Mouse (Mus musculus) heart, embryonic 16.5 days (tissue): ENCODE results near the gene Guk1. TPM values are rescaled to one million over a fixed set of nuclear protein-coding genes. Genes with fewer than 3 reads are reported as not detected.
"Not testable (repeated sequence)": the region's sequence is repeated elsewhere in the genome, so short reads cannot be mapped to it uniquely, and the experiment has no call there.

Experiments used
- ATAC-seq: fragments of 200-750 bp; cut with Nextera tagmentation; replicated peaks from 2 replicates; pipeline ENCODE4 v1.8.0; 2017; ENCODE audit warnings: moderate number of reproducible peaks; ENCODE audit not compliant: insufficient read depth, low FRiP score; ENCODE audit errors: extremely low read depth
- H3K27ac ChIP-seq: fragments of 300-500 bp; sonication (generic); 2 replicates; pipeline ENCODE4 v1.5.1; 2014; ENCODE audit warnings: mild to moderate bottlenecking, low read length, control low read depth, moderate library complexity
- H3K27me3 ChIP-seq: fragments of 300-500 bp; sonication (generic); 2 replicates; pipeline ENCODE4 v1.6.1; 2014; ENCODE audit warnings: low read length, mixed read lengths; ENCODE audit not compliant: control insufficient read depth, insufficient read depth
- H3K36me3 ChIP-seq: fragments of 300-500 bp; sonication (generic); 2 replicates; pipeline ENCODE4 v1.6.1; 2014; ENCODE audit not compliant: control insufficient read depth, insufficient read depth
- H3K4me1 ChIP-seq: fragments of 300-500 bp; sonication (generic); 2 replicates; pipeline ENCODE4 v1.6.1; 2014; ENCODE audit warnings: low read length, mixed read lengths; ENCODE audit not compliant: control insufficient read depth, insufficient read depth
- H3K4me2 ChIP-seq: fragments of 300-500 bp; sonication (generic); 2 replicates; pipeline ENCODE4 v1.6.1; 2014; ENCODE audit warnings: low read depth, mild to moderate bottlenecking, control low read depth, low read length
- H3K4me3 ChIP-seq: fragments of 300-500 bp; sonication (generic); 2 replicates; pipeline ENCODE4 v1.5.1; 2014; ENCODE audit warnings: mild to moderate bottlenecking, control low read depth, low read length
- H3K9ac ChIP-seq: fragments of 300-500 bp; sonication (generic); 2 replicates; pipeline ENCODE4 v1.6.1; 2014; ENCODE audit warnings: low read length, control low read depth
- H3K9me3 ChIP-seq: fragments of 300-500 bp; sonication (generic); replicated peaks from 2 replicates; pipeline ENCODE4 v1.6.1; 2016; ENCODE audit warnings: low read length; ENCODE audit not compliant: control insufficient read depth
- WGBS: fragments of 180-500 bp; shearing (Covaris S2); extraction: QIAGEN DNeasy Blood & Tissue Kit; methylation state at CpG from one replicate; pipeline ENCODE4 v1.1.7; 2014; 5-methylcytosine and 5-hydroxymethylcytosine counted together
- polyA plus RNA-seq: library from polyadenylated mRNA; unstranded; fragments of >200 nt; fragmentation: Nextera tagmentation; extraction: Ambion mirVana; gene quantifications from 2 replicates; pipeline ENCODE4 v1.2.1, GENCODE M21; 2015

Guk1 gene
- polyA plus RNA-seq, 1 experiment from 2014 or later, result 130 TPM

DNA sequence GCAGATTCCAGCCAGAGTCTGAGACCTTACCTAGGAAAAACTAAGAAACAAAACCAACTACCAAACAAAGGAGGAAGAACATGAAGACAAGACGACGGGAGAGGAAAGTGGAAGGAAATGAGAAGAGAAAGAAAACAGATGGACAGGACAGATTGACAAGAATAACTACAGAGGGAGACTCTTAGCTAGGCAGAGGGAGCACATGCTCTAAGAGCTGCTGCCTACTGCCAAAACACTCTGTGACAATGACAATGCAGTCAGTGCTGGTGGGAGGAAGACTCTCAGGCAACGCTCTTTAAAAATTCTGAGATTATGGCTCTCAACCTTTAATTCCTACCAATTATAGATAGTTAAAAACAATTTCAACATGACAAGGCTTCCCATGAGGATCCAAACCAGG, 24.9 kb upstream of the Guk1 start:
- 59% methylated on average over 3 of the region's 3 CpGs for WGBS
- Histone ChIP-seq H3K4me1 (peaks cover 45% of the 10 kb centered on the region), H3K9ac (no peak overlapping the region), H3K4me3 (no peak overlapping the region), H3K9me3 (no peaks in the 10 kb centered on the region), H3K4me2 (no peak overlapping the region), H3K27ac (no peak overlapping the region), H3K27me3 (no peaks in the 10 kb centered on the region), H3K36me3 (peaks cover 17% of the 10 kb centered on the region)
- ATAC-seq, result no peak

DNA sequence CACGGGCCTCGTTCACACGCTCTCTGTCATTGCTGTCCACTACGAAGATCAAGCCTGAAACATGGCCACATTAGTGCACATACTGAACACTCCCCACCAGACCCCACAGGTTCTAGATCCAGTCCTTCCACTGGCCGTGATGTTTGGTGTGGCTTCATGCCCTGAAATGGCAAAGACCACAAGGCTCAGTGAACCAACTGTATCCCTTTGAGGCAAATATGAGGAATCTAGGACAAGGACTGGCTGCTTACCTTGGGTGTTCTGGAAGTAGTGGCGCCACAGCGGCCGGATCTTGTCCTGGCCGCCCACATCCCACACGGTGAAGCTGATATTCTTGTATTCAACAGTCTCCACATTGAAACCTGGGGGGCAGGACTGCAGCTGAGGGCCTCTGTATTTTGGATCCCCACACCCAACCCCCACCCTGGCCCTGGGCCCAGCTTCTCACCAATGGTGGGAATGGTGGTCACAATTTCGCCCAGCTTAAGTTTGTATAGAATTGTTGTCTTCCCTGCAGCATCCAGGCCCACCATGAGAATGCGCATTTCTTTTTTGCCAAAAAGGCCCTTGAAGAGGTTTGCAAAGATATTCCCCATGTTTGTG, 21.0 kb upstream of the Guk1 start:
- Histone ChIP-seq H3K4me1 (peaks cover 33% of the 10 kb centered on the region), H3K27me3 (no peaks in the 10 kb centered on the region), H3K9me3 (no peaks in the 10 kb centered on the region), H3K9ac (no peak overlapping the region), H3K4me2 (no peak overlapping the region), H3K36me3 (peaks cover 27% of the 10 kb centered on the region), H3K4me3 (no peak overlapping the region), H3K27ac (no peak overlapping the region)
- no peak for ATAC-seq
- 87% methylated on average over 12 of the region's 12 CpGs for WGBS

DNA sequence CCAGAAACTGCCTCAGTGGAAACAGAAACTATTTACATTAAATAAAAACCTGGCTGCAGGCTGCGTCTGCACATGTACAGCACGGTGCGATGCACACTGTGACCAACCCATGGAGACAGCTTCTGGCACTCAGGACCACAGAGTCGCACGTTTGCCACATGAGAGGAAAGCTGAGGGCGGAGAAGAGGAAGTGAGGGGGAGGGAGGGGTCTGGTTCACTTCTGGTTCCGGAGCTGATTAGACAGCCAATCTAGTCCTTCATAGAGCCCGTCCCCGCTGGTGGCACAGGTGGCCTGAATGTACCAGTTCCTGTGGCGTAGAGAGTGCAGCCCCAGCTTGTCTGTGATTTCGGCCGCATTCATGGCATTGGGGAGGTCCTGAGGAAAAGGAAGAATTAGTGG, 20.3 kb upstream of the Guk1 start:
- H3K27ac ChIP-seq, H3K4me2 ChIP-seq, ATAC-seq, H3K4me3 ChIP-seq, H3K9me3 ChIP-seq, H3K9ac ChIP-seq, H3K27me3 ChIP-seq: not testable (repeated sequence)
- WGBS, result 70% methylated on average over 12 of the region's 12 CpGs
- Histone ChIP-seq H3K36me3 (peaks cover 27% of the 10 kb centered on the region), H3K4me1 (peaks cover 28% of the 10 kb centered on the region)

DNA sequence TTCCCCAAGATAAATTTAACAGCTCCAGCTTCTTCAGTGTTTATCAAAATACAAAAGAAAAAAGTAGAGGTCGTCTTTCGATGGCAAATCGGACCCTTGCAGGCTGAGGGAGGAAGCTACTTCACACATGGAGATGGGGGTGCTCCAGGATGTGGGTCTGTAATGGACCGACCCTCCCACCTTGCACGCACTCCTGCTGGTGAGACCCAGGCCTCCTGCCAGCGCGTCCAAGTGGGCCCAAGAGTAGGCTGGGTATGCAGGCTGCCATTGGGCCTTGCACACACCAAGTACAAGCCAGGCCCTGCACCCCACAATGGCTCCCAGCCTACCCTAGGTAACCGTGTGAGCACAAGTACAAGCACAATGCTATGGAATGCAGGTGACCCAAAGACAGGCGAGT, 19.5 kb upstream of the Guk1 start:
- H3K36me3 ChIP-seq, result peaks cover 29% of the 10 kb centered on the region
- not testable (repeated sequence) for ATAC-seq

DNA sequence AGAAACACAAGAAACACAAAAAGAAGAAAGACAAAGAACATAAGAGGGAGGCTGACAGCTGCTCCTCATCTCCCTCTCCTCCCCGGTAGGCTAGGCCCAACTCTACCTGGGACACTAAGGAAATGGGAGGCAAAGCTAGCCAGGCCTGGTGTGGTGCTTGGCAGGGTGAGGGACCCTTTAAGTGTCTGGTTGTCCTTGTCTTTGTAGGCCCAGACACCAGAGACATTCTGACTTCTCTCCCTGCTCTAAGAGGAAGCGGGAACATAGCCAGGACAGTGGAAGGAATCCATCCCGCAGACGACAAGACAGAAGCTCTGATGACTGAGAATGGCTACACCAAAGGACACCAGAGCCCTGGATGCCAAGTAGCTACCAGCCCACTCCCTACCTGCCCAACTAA, 18.0 kb upstream of the Guk1 start:
- ATAC-seq, result no peak
- no peak overlapping the region for H3K4me3 ChIP-seq
- H3K27ac ChIP-seq, result no peak overlapping the region
- no peaks in the 10 kb centered on the region for H3K9me3 ChIP-seq
- H3K4me2 ChIP-seq, result no peak overlapping the region
- no peaks in the 10 kb centered on the region for H3K27me3 ChIP-seq
- H3K36me3 ChIP-seq, result peaks cover 39% of the 10 kb centered on the region
- peaks cover 23% of the 10 kb centered on the region for H3K4me1 ChIP-seq
- no peak overlapping the region for H3K9ac ChIP-seq
- 71% methylated on average over 4 of the region's 4 CpGs for WGBS

More for the DNA sequence above, 19.5 kb upstream of the Guk1 start:
- H3K27me3 ChIP-seq, H3K4me3 ChIP-seq, H3K4me2 ChIP-seq, H3K27ac ChIP-seq, H3K9ac ChIP-seq, H3K9me3 ChIP-seq: not testable (repeated sequence)
- 84% methylated on average over 9 of the region's 9 CpGs for WGBS
- H3K4me1 ChIP-seq, result peaks cover 23% of the 10 kb centered on the region

DNA sequence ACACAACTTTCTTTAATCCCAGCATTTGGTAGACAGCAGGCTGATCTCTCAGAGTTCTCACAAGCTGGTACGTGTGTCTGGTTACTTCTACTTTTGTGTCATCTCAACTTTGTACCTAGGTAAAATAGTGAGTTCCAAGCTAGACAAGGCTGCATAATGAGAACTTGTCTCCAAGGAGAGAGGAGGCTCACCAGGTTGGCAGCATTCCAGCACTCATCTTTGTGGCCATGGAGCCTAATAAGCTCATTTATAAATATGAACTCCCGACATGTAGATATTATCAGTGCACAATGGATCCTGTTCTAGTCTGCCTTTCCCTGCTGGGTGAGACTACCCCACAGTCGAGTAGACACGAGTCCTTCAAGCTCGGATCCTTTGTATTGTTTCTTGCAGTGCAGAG, 17.6 kb upstream of the Guk1 start:
- H3K27me3 ChIP-seq, result no peaks in the 10 kb centered on the region
- peaks cover 39% of the 10 kb centered on the region for H3K36me3 ChIP-seq
- no peaks in the 10 kb centered on the region for H3K9me3 ChIP-seq
- no peak overlapping the region for H3K9ac ChIP-seq
- H3K4me1 ChIP-seq, result peaks cover 23% of the 10 kb centered on the region
- H3K4me3 ChIP-seq, result no peak overlapping the region
- H3K27ac ChIP-seq, result no peak overlapping the region
- no peak overlapping the region; the same call in 1 of the 2 replicates for H3K4me2 ChIP-seq
- ATAC-seq, result no peak
- 63% methylated on average over 5 of the region's 5 CpGs for WGBS

DNA sequence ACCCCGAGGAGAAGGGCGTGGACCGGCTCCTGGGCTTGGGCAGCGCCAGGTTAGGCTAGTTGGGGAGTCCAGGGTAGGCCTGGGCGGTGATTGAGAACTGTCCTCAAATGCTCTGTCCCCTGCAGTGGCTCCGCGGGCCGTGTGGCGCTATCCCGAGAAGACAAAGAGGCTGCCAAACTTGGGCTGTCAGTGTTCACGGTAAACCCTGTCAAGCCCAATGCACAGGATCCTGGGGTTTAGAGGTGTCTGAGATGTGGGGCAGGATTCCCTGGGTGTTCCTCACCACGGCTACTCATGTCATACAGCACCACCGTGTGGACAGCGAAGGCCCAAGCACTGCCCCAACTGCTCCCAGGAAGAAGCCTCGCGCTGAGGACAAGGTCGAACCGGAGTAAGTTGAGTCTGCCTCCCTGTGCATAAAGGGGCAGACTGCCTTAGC, 17.0 kb upstream of the Guk1 start:
- Histone ChIP-seq H3K27me3 (no peaks in the 10 kb centered on the region), H3K9ac (peak overlapping the region; percentile 88), H3K36me3 (peaks cover 43% of the 10 kb centered on the region), H3K4me2 (peak overlapping the region; percentile 73), H3K9me3 (no peaks in the 10 kb centered on the region), H3K4me3 (peak overlapping the region; percentile 77), H3K4me1 (peaks cover 21% of the 10 kb centered on the region), H3K27ac (peak overlapping the region; percentile 90)
- WGBS, result 9% methylated on average over 18 of the region's 18 CpGs
- ATAC-seq, result peak; percentile 49

DNA sequence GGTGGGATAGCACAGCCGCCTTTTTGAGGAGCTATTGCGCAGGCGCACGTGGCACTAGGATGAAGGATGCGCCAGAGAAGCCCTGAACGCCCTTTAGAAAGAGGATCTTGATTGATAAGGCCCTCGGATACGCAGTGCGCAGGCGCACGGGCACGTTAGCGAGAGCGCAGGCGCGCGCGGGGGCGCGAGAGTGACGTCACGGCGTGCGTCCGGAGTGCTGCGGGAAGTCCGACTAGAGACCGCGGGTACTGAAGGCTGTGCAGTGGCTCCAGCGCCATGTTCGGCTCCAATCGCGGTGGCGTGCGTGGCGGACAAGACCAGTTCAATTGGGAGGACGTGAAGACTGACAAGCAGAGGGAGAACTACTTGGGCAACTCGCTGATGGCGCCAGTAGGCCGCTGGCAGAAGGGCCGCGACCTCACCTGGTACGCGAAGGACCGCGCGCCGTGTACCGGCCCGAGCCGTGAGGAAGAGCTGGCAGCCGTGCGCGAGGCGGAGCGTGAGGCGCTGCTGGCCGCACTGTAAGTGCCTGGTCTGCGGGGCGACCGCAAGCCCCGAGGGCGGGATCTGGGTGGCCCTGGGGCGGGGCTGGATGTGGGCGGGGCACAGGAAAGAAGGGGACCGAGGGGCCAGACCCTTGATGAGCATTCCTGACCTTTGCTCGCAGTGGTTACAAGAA, 16.3 kb upstream of the Guk1 start, which contains the start of gene 2310033P09Rik:
2310033P09Rik (plus strand) TSS at position 169 of the 679 bp plus-strand sequence.
- Histone ChIP-seq H3K4me3 (peak within 1 kb of the TSS; percentile 77), H3K4me2 (peak within 1 kb of the TSS; percentile 73), H3K4me1 (peaks cover 16% of the 10 kb centered on the region), H3K9ac (peak within 1 kb of the TSS; percentile 88), H3K36me3 (peaks cover 43% of the 10 kb centered on the region), H3K27ac (peak within 1 kb of the TSS; percentile 90), H3K9me3 (no peaks in the 10 kb centered on the region), H3K27me3 (no peaks in the 10 kb centered on the region)
- under 1% methylated on average over 67 of the region's 67 CpGs for WGBS
- peak; percentile 87 for ATAC-seq
